Mouse (Mus musculus) cerebellum, postnatal 4 days (tissue): ENCODE results near the gene E130114P18Rik.

ENCODE experiments used
- DNase-seq, 2 experiments: peaks; one replicate each; pipeline ENCODE4 v3.0.0; 2022; ENCODE audit warnings: low spot score in 2 of 2, mixed read lengths in 1 of 2

E130114P18Rik gene

GRCm38 (mm10) chr4:97805255-97805654 is 27.4 kb upstream of the E130114P18Rik start:
- no peak for DNase-seq

DNA sequence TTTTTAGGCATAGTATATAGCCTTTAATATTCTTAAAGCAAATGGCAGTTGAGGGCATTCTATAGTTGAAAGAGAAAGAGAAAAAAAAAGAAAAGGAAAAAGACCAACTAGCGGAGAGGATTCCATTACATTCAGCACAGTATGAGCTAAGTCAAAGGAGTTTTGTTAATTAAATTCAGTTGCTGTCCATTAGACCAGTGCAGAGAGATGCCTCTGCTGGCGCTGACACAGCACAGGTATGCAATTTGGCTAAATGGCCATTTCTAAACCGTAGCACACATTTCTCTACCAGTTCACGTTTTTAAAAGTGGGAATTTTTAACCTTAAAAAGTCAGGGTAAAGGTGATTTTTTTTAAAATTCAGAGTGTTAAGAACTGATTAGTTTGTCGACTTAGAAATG is 26.8 kb upstream of the E130114P18Rik start:
- DNase-seq = no peak

GRCm38 (mm10) chr4:97803791-97804190 is 25.9 kb upstream of the E130114P18Rik start:
- DNase-seq = no peak

DNA sequence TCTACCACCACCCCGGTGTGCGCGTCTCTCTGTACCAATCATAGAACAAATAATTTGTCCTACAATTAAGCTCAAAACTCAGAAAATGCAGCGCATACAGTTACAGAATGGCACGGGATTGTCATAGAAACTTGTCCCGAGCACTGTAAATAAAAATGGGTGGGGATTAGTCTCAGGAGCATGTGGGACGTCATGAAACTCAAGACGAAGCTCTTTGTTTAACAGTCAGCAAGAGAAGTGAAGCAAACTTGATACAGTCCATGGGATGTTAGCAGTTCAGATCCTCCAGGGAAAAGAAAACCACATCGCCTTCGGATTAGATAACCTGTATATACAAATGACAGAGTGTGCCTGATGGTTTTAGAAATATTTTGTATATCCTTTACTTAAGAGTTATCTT is 18.6 kb upstream of the E130114P18Rik start:
- DNase-seq = no peak

DNA sequence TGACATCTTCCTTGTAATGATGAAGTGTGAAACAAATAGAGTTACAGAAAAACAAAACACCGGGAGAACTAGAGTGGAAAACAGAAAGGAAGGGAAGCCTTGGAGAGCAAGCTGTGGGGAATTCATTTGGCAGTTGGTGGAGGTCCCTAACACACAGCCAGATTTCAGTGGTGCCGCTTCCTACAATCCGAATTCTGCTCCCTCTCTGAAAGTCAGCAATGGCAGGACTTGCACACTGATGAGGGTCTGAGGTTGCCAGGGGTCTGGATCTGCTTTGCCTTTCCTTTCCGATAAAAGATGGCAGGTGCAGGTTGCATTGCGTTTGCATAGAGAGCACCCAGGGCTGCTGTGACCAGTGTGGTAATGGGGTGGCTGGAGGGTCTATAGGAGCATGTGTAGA is 18.1 kb upstream of the E130114P18Rik start:
- no peak for DNase-seq

GRCm38 (mm10) chr4:97794865-97795264 is 17.0 kb upstream of the E130114P18Rik start:
- DNase-seq = no peak

DNA sequence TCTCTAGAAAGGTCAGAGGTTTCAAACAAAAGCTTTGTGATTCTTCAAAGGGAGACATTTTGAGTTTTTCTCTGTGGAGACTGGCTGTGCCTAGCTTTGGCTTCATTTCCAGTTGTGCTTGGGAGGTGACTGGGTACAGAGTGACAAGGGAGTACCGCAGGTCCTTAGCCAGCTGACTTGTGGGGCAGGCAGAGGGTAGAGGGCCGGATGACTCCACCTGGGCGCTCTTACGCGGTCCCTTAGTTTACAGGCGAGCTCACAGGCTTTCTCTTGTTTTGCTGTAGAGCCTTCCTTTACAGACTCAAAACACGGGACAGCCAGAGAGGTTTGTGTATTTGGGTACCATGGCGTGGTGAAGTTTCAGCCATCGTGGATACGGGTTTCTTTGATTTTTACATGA is 16.1 kb upstream of the E130114P18Rik start:
- DNase-seq = no peak

GRCm38 (mm10) chr4:97788537-97788936 is 10.7 kb upstream of the E130114P18Rik start:
- DNase-seq = no peak

- no peak for DNase-seq
These were observed 9.6 kb upstream of the E130114P18Rik start for GRCm38 (mm10) chr4:97787515-97787914.

- no peak for DNase-seq
These were observed 8.7 kb upstream of the E130114P18Rik start for GRCm38 (mm10) chr4:97786571-97786970.

DNA sequence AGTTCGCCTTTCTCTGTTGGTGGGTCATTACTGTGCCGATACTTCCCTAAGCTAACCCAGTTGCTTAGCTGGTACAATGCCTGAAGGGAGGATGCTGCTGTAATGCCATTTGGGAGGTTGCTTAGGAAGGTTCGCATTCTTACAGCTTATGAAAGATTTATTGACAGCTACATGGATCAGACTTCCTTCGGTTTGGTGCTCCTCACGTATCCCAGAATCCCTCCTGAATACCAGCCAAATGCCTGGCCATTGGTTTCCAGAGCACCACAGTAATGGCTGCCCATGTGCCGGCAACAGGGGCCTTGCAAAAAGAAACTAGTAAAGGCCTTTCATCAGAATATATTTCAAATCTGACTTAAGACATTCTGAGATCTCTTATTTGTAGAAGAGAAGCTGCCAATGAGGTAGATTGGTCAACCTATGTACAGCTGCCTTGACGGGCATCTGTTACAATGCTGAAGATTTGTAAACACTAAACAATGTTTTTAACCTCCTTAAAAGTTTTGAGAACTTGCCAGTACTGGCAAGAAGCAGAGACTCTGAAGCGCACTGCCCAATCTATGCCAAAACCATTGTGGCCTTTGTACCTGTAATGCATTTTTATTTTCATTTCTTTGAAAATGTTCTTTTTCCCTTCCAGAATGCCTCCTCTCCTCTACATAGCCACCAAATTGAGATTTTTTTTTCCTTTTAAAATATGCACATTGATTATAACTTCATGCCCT is 7.8 kb upstream of the E130114P18Rik start:
- DNase-seq = no peak

GRCm38 (mm10) chr4:97784236-97784635 is 6.4 kb upstream of the E130114P18Rik start:
- DNase-seq = no peak

GRCm38 (mm10) chr4:97783073-97783879 is 5.4 kb upstream of the E130114P18Rik start:
- DNase-seq = no peak

GRCm38 (mm10) chr4:97782497-97782896 is 4.6 kb upstream of the E130114P18Rik start:
- no peak for DNase-seq

GRCm38 (mm10) chr4:97782069-97782468 is 4.2 kb upstream of the E130114P18Rik start:
- DNase-seq = no peak

- DNase-seq = no peak
These were observed 3.0 kb upstream of the E130114P18Rik start for GRCm38 (mm10) chr4:97780666-97781435.

- DNase-seq = no peak
These were observed 2.1 kb upstream of the E130114P18Rik start for GRCm38 (mm10) chr4:97780024-97780423.

DNA sequence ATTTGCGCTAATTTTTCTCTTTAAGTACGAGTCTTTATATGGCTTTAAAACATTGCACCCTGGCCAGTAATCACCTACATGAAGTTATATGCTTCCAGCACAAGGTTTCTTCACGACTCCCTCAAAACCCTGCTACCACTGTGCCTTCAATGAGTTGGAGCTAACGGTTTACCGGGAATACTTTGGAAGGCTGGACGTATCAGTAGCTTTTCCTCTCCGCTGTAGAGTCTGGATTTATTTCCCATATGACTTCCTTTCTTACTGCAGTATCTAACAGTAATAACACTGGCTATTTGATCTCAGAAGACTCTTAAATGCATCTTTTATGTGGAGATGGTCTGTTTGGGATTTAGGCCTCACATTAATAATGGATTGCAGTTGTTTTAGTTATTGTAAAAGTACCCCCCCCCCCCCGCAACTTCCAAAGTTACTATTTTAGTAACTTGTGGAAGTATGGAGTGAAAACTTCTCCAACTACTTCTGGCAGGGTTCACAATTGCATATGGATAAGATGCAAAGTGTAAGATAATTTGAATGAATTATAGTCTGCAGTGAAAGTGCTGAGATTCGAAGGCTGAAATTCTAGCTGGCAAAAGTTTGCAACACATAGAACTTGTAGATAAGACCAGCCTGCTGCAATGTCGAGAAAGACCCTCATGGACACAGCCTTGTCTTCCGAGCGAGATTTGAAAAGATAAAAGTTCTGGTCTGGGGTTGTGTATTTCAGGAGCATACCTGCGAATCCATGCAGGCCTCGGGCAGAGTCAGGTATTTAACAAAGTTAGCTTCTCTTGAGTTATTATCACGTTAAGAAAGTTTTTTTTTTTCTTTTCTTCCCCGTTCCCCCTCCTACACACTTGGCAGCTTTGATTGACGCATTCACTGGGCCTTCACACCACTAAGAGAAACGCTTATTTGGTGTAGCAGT is 1.4 kb upstream of the E130114P18Rik start:
- DNase-seq = no peak

- no peak for DNase-seq
These were observed 529 bp upstream of the E130114P18Rik start for GRCm38 (mm10) chr4:97778211-97779002.

GRCm38 (mm10) chr4:97777081-97777705 is 685 bp downstream of the E130114P18Rik start:
- DNase-seq = peak in 1 of 2 experiments; percentile 43
